Mouse (Mus musculus) spleen, embryonic (tissue): Measurements from ENCODE around the gene Ctu2.

Source experiments
- CTCF ChIA-PET: fragments of 350-600 bp; sonication (Branson Sonifier 250); formaldehyde crosslinking; loops from one replicate; lab custom pipeline; 2022; lab: Charles Lee

The Ctu2 gene

DNA sequence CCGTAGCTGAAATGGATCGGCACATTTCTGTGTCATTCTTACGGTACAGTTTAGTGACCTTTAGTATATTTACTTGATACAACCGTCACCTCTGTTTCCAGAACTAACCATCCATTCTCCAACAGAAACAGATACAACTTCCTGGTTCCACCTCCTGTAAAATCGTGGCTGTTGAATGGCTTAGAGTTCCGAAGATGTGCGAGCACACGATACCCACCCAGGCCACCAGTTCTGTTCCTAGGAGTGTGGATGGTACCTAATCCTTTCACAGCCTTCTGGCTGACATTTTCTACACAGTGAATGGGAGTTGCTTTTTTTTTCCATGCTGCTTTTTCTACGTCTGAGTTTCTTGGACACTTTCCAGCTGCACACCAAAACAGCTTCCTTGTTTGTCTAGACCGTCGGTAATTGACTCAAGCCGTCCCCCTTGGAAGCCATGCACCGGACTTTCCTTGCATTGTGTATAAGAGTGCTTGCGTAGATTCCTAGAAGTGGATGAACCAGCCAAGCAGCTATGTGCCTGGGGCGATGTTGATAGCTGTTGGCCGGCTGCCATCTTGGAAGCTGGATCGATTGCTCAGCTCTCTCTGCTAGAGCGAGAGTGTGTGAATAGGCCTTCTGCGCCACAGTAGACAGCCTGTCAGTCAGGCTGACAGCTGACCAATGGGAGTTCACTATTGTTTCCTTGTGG, 31.7 kb upstream of the Ctu2 start:
- CTCF ChIA-PET = interaction anchor here (0.6 kb wide), 2 partner anchors 9 to 14 kb away, joined by 3 to 5 read pairs; no protein-coding TSS in a partner anchor

DNA sequence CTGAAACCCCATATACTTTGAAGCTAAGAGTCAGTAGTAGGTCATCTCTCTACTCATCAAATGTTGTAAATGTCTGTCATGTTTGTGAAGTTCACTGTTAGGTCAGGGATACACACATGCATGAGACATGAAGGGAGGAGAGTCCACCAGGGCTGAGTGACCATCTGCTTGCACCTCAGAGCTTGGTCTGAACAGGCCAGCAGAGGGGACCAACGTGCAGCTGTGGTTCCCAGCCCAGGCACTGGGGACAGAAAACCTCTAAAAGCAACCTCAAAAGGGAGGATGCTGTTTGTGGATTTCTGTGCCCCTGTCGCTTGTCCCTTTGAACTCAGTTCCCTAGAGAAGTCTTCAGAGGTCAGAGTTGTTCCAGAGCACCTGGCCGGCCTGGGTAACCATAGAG, 30.7 kb upstream of the Ctu2 start:
- CTCF ChIA-PET = interaction anchor here (0.6 kb wide), 1 partner anchor 72 kb away, joined by 3 read pairs; no protein-coding TSS in a partner anchor

DNA sequence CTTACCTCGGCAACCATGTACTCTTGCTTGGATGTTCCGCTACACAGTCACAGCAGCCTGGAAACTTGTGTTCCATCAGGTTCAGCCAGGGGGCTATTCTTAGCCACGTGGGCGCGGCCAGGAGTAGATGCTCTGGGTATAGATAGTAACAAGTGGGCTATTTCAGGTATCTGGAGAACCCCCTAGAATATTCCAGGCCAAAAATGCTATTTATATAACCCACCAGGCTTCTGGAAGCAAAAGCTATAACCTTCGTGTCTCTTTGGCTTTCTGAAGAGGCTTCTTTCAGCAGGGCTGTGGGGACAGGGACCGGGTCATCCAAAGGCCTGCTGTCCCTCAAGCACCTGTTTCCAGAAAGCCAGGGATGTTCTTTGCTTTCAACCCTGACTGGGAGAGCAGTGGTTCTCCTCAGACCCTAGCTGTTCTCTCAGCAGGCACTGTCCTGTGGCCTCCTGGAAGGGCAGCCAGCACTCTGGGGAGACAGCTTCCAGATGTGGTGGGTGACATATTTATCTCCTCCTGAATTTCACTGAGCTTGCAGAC, 24.7 kb upstream of the Ctu2 start:
- CTCF ChIA-PET = no interaction called here

DNA sequence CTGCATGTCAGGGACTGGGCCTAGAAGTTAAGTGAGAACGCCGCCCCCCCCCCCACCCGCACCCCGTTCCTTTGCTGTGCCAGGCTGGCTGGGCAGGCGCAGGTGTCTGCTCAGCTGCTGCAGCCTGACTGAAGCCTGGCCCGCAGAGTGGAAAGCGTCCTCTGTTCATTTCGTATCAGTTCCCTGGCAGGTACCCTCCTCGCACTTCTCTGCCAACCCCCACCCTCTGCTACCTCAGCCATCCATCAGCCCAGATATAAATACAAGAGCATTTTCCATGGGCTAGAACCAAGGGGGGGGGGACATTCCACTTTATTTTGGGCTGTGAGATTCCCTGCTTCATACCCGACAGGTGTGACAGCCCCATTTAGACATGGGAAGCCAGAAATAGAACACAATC, 23.8 kb upstream of the Ctu2 start:
- CTCF ChIA-PET = interaction anchor here (0.7 kb wide), 1 partner anchor 273 kb away, joined by 7 read pairs; no protein-coding TSS in a partner anchor

GRCm38 (mm10) chr8:122454409-122454808, 21.5 kb upstream of the Ctu2 start:
- CTCF ChIA-PET = no interaction called here

DNA sequence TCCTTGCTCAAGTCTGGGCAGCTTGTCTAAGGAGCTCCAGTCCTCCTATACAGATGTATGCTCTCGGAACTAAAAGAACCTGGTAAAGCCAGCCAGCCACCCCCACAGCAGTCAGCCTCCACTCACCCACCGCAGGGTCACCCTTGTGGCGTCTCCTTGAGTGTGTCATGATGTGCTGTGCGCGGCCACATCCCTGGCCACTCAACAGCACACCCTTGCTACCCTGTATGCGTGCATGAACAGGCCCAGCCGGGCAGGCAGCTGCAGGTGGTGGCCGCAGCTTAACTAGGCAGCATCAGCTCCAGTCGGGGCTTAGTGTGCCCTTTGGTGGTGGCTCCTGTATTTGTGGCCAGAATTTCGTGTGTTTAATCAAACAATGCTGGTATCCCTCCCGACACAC, 18.8 kb upstream of the Ctu2 start:
- CTCF ChIA-PET = no interaction called here

GRCm38 (mm10) chr8:122459218-122459900, 16.6 kb upstream of the Ctu2 start:
- CTCF ChIA-PET = interaction anchor here (0.6 kb wide), 1 partner anchor 20 kb away, joined by 3 read pairs; no protein-coding TSS in a partner anchor

DNA sequence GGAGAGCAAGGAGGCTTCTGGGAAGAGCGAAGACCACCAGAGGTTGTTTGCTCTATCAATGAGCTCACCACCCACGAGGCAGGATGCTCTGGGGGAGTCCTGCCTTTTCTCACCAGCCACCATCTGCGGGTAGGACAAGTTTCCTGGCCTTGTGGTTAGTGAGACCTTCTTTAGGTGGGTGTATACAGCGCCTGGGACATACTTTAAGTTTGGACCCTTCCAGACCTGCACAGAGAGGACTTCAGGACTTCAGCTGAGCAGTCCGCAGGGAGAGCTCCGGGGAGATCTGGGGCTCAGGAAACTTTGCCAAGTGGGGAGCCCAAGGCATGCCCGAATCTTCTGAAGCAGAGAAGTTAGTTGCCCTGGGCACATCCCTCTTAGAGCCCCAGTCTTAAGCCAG, 16.0 kb upstream of the Ctu2 start:
- CTCF ChIA-PET = no interaction called here

DNA sequence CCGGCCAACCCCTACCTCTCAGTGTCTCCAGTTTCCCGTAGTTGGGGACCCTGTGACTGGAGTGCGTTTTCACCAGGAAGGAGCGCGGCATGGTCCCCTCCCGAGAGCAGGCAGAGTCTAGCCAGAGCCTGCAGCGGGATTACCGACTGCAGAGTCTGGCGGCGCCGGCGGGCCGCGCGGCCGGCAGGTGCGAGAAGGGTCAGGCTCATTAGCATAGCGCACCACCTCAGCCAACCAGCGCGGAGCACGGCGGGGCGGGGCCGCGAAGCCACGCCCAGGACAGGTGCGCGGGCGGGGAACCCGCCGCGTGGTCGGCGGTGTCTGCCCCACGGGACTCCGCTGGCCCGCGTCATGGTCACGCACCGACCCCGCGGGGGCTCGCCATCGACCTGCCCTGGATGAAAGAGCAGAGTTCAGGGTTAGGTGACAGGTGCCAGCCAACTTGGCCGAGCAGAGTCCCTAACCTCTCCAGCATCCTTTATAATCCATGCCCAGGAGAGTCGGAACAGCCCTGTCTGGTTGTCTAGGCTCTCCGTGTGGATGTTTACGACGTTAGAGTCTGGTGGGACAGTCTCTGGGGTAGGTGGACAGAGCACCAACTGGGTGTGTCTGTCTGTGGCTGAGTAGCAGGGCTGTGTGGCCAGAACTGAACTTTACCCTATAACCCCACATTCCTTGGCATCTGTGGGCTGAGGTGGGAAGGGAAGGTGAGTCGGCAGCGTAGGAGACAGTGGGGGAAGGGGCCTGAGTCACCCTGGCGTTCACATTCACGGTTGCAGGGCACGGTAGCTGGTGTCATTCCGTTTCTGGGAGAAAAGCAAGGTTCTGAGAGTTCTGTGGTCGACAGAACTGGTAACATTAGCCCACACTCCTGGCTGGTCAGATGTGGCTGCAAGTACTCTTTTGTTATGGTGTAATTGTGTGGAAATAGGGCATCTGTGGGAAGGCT, 15.1 kb upstream of the Ctu2 start, which contains the start of gene Snai3:
TSS of gene Snai3 (minus strand) at position 210 of the 949 bp plus-strand sequence.
- CTCF ChIA-PET = no interaction called here

GRCm38 (mm10) chr8:122461473-122462148, 14.3 kb upstream of the Ctu2 start:
- CTCF ChIA-PET = no interaction called here

DNA sequence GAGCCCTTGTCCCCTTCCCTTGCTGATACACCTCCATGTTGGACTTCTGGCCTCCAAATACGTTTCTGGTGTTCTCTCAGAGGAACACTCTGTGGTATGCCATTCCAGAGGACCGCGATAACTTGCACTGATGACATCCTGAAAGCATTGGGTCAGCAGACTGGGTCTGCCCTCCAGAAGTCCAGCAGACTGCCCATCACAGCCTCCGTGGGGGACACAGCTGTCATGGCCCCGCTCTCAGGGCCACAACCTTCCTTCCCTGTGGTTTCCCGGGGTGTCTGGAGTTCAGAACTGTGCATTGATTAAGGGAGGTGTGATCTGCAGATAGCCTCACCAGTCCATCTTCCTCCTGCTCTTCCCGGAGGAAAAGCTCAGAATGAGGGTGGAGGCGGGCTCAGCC, 13.4 kb upstream of the Ctu2 start:
- CTCF ChIA-PET = no interaction called here

GRCm38 (mm10) chr8:122463651-122464640, 12.0 kb upstream of the Ctu2 start:
- CTCF ChIA-PET = interaction anchor here (0.6 to 0.7 kb wide), 2 partner anchors 302 to 826 kb away, joined by 3 to 4 read pairs; no protein-coding TSS in a partner anchor

DNA sequence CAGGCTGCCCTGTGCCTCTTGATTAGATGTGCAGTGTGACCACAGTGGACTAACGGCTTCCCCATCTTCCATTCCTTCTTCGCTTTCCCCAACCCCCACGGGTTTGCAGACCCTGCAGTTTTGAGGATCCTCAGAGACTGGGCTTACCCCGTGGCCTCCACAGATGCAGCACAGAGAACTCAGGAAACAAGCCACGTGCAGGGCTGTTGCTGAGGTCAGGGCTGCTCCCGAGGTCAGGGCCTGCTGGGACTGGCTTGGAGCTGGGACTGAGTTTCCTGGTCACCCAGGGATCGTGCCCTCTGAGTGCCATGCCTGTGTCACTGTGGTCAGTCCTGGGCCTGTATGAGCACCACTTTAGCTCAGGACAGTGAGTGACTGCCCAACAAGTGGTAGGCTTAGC, 11.0 kb upstream of the Ctu2 start:
- CTCF ChIA-PET = interaction anchor here (0.7 kb wide), 1 partner anchor 301 kb away, joined by 4 read pairs; no protein-coding TSS in a partner anchor

GRCm38 (mm10) chr8:122467816-122468215, 8.1 kb upstream of the Ctu2 start:
- CTCF ChIA-PET = no interaction called here

- CTCF ChIA-PET = no interaction called here
Observed at GRCm38 (mm10) chr8:122469407-122469806, 6.5 kb upstream of the Ctu2 start.

DNA sequence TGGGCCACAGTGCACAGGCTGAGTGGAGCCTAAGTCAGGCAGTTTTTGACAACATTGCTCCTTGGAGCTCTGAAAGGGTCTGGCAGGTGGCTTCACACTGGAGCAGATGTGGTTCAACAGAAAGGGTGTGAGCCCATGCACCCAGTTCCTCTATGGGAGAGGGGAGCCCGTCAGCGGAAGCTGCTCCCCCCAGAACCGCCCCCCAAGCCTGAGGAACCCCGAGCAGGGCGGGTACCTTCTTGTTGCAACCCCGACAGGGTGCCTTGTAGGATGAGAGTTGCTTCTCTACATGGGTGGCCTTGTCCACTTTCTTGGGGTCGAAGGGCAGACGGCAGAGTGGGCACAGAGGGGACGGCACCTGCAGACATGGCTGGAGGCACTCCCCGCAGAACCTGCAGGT, 6.0 kb upstream of the Ctu2 start:
- CTCF ChIA-PET = no interaction called here

- CTCF ChIA-PET = no interaction called here
Observed at GRCm38 (mm10) chr8:122470691-122471090, 5.3 kb upstream of the Ctu2 start.

DNA sequence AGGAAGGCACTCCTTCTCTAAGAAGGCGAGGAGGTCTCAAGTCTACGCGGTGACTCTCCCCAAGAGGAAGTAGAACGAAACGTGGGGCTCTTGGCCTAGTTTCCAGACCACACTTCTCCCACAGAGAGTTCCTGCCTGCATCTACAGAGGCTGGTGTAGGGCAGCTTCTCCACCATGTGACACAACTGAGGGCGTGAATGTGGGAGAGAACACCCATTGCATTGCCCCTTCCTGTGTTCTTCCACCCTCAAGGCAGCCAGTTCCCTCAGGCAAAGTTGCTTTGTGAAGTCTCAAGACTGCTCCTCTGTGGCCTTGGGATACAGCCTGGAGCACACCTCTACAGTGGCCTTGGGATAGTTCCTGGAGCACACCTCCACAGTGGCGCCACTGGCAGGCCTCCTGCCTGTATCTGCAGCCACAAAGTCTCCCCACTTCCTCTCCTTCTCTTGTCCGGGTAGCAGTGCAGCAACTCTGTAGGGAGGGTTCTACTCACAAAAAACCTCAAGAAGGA, 2.0 kb upstream of the Ctu2 start:
- CTCF ChIA-PET = interaction anchor here (0.5 kb wide), 1 partner anchor 44 kb away, joined by 5 read pairs; no protein-coding TSS in a partner anchor

GRCm38 (mm10) chr8:122474951-122475560, 887 bp upstream of the Ctu2 start:
- CTCF ChIA-PET = interaction anchor here (0.7 to 1.1 kb wide), 2 partner anchors 46 to 161 kb away, joined by 3 to 8 read pairs; no protein-coding TSS in a partner anchor
